22 mouse cellular contexts compared by ENCODE assay signal in genomic region chr3:153354186-153354987, GRCm38 (mm10).
DNase-seq lines count a peak whose midpoint lies in the region; ATAC-seq and TF ChIP-seq lines count a peak whose summit lies in the region.
"Had no signal": no experiment of that assay in that cellular context is flagged by ENCODE, and none has a peak within 500 bp of the region (broad histone marks: within the 10 kb centered on the region; RNA-seq: fewer than 3 reads in every experiment).

No protein-coding gene starts in this region.

- TF ChIP-seq CTCF in layer of hippocampus, adult 2 months (conservative IDR thresholded peaks at IDR 0.05), result no peak

- ATAC-seq in frontal cortex, adult (ENCODE audit: low TSS enrichment), result peak; percentile 51
- ATAC-seq: activated CD4-positive, CD25-positive, alpha-beta regulatory T cell, adult 4 months; forebrain, embryonic 13.5 days; forebrain, embryonic 16.5 days; hindbrain, embryonic 16.5 days had no signal

- H3K27ac ChIP-seq in layer of hippocampus, adult 2 months, result peak overlapping the region; percentile 62; the same call in 1 of the 2 replicates
- H3K27ac ChIP-seq: forebrain, embryonic 10.5 days; forebrain, embryonic 13.5 days; heart, adult 2 months; heart, embryonic 10.5 days; hindbrain, embryonic 10.5 days; hindbrain, embryonic 13.5 days had no signal

- H3K4me3 ChIP-seq in layer of hippocampus, adult 2 months, result no peak overlapping the region
- H3K4me3 ChIP-seq: forebrain, embryonic 10.5 days; forebrain, embryonic 13.5 days; heart, adult 2 months; heart, embryonic 10.5 days; hindbrain, embryonic 10.5 days; hindbrain, embryonic 13.5 days had no signal

- no peak for DNase-seq in frontal cortex, postnatal 10 days (ENCODE audit: low spot score in 2 of 2)
- no peak for DNase-seq in layer of hippocampus, adult 2 months (ENCODE audit: low spot score in 2 of 2)
- DNase-seq in layer of hippocampus, postnatal 25 days (ENCODE audit: extremely low spot score in 1 of 2, low spot score in 1 of 2), result no peak
- peak; percentile 47 for DNase-seq in R1 (ENCODE audit: low read depth, low spot score)
- no peak for DNase-seq in urinary bladder, postnatal 4 days (ENCODE audit: low spot score in 2 of 2)
- DNase-seq: adrenal gland, adult 8-10 months; adrenal gland, postnatal 25 days; cerebellum, adult 18-20 months; cerebellum, adult 9-10 months; cerebellum, postnatal 14 days; gastrocnemius, postnatal 25 days; heart, adult 2 months; heart, postnatal 36 days had no signal
